Mouse (Mus musculus) urinary bladder, postnatal 0 days (tissue): ENCODE measurements around the gene Kansl1. TPM values are rescaled to one million over a fixed set of nuclear protein-coding genes. Genes with fewer than 3 reads are reported as not detected.

Source experiments
- microRNA-seq: library from miRNA; unstranded; fragments of <30 nt; microRNA quantifications from one replicate; pipeline ENCODE4, GENCODE M21; 2016
- polyA plus RNA-seq: library from polyadenylated mRNA; unstranded; fragments of >200 nt; fragmentation: Nextera tagmentation; extraction: Ambion mirVana; gene quantifications from 2 replicates; pipeline ENCODE4 v1.2.1, GENCODE M21; 2015

The Kansl1 gene
- 8.2 and 9.3 TPM in 2 replicates for polyA plus RNA-seq

GRCm38 (mm10) chr11:104468751-104469268 lies at the start of gene Kansl1:
TSS of gene Kansl1 (minus strand) at chr11:104468861.

Small RNAs within 50 kb of the gene (microRNA-seq; reads per million reads assigned to microRNA genes)
- not detected for gene Gm47315

Other genes starting within 250 kb of the Kansl1 start
- 0.81 and 1.0 TPM in 2 replicates for gene Mapt, start 237.5 kb downstream of the Kansl1 start, polyA plus RNA-seq
- gene Cdc27, start 81.8 kb upstream of the Kansl1 start, polyA plus RNA-seq = 22.0 and 26.4 TPM in 2 replicates
- 469 and 479 TPM in 2 replicates for gene Myl4, start 81.8 kb upstream of the Kansl1 start, polyA plus RNA-seq
- 105 and 141 TPM in 2 replicates for gene Itgb3, start 139.1 kb upstream of the Kansl1 start, polyA plus RNA-seq
- gene Gm11639, start 216.8 kb upstream of the Kansl1 start, polyA plus RNA-seq = not detected in 2 replicates